ENCODE assay signal across 9 mouse cellular contexts in genomic region chr2:155504440-155505355, GRCm38 (mm10). TPM values are rescaled to one million over a fixed set of nuclear protein-coding genes. Genes with fewer than 3 reads are reported as not detected.
DNase-seq lines count a peak whose midpoint lies in the region; ATAC-seq and TF ChIP-seq lines count a peak whose summit lies in the region.
"Had no signal": no experiment of that assay in that cellular context is flagged by ENCODE, and none has a peak within 500 bp of the region (broad histone marks: within the 10 kb centered on the region; RNA-seq: fewer than 3 reads in every experiment).

No protein-coding gene starts in this region.

- H3K4me1 ChIP-seq in forebrain, embryonic 14.5 days (ENCODE audit: control insufficient read depth, insufficient read depth, low read length) = no peaks in the 10 kb centered on the region
- 0 out of 2 replicates have a peak, but pooled peaks cover 7% of the 10 kb centered on the region for H3K4me1 ChIP-seq in forebrain, postnatal 0 days (ENCODE audit: insufficient read depth)
- peaks cover 13% of the 10 kb centered on the region for H3K4me1 ChIP-seq in midbrain, embryonic 10.5 days
- no peaks in the 10 kb centered on the region; the same call in 1 of the 2 replicates for H3K4me1 ChIP-seq in midbrain, embryonic 11.5 days (ENCODE audit: control insufficient read depth, insufficient read depth, low read length)
- peaks cover 7% of the 10 kb centered on the region for H3K4me1 ChIP-seq in embryonic facial prominence, embryonic 15.5 days
- no peaks in the 10 kb centered on the region for H3K4me1 ChIP-seq in midbrain, postnatal 0 days (ENCODE audit: insufficient read depth, low read length)

- H3K9ac ChIP-seq in forebrain, embryonic 14.5 days (ENCODE audit: low read length) = no peak overlapping the region
- no peak overlapping the region for H3K9ac ChIP-seq in forebrain, postnatal 0 days
- no peak overlapping the region for H3K9ac ChIP-seq in midbrain, embryonic 11.5 days (ENCODE audit: low read length)
- no peak overlapping the region for H3K9ac ChIP-seq in embryonic facial prominence, embryonic 15.5 days
- no peak overlapping the region for H3K9ac ChIP-seq in midbrain, postnatal 0 days (replicated peaks; ENCODE audit: low read length, poor library complexity, severe bottlenecking)

- no peak overlapping the region for H3K4me2 ChIP-seq in forebrain, embryonic 14.5 days (ENCODE audit: low read length)
- no peak overlapping the region for H3K4me2 ChIP-seq in forebrain, postnatal 0 days (ENCODE audit: low read depth)
- H3K4me2 ChIP-seq in midbrain, embryonic 11.5 days = no peak overlapping the region
- 0 out of 2 replicates have a peak overlapping the region, but pooled peaks have one; percentile 4 for H3K4me2 ChIP-seq in embryonic facial prominence, embryonic 15.5 days (replicated peaks)
- H3K4me2 ChIP-seq in midbrain, postnatal 0 days (ENCODE audit: low read depth, low read length, poor library complexity, severe bottlenecking) = no peak overlapping the region

- no peaks in the 10 kb centered on the region for H3K27me3 ChIP-seq in forebrain, embryonic 14.5 days (replicated peaks; ENCODE audit: control insufficient read depth, insufficient read depth, low read length)
- no peaks in the 10 kb centered on the region for H3K27me3 ChIP-seq in forebrain, postnatal 0 days (ENCODE audit: insufficient read depth, low read length)
- no peaks in the 10 kb centered on the region for H3K27me3 ChIP-seq in midbrain, embryonic 10.5 days (ENCODE audit: low read depth, poor library complexity, severe bottlenecking)
- no peaks in the 10 kb centered on the region for H3K27me3 ChIP-seq in midbrain, embryonic 11.5 days (ENCODE audit: control insufficient read depth, insufficient read depth, low read length)
- H3K27me3 ChIP-seq in embryonic facial prominence, embryonic 15.5 days = no peaks in the 10 kb centered on the region
- H3K27me3 ChIP-seq in midbrain, postnatal 0 days (ENCODE audit: insufficient read depth, low read length) = no peaks in the 10 kb centered on the region

- H3K9me3 ChIP-seq in forebrain, embryonic 14.5 days (replicated peaks; ENCODE audit: control insufficient read depth, low read length) = no peaks in the 10 kb centered on the region
- H3K9me3 ChIP-seq in forebrain, postnatal 0 days (ENCODE audit: low read length) = no peaks in the 10 kb centered on the region
- no peaks in the 10 kb centered on the region for H3K9me3 ChIP-seq in midbrain, embryonic 10.5 days (replicated peaks)
- H3K9me3 ChIP-seq in midbrain, embryonic 11.5 days (ENCODE audit: control insufficient read depth, low read length) = no peaks in the 10 kb centered on the region
- H3K9me3 ChIP-seq in embryonic facial prominence, embryonic 15.5 days (replicated peaks) = no peaks in the 10 kb centered on the region
- H3K9me3 ChIP-seq in midbrain, postnatal 0 days (ENCODE audit: low read length) = no peaks in the 10 kb centered on the region

- peak; percentile 59 for DNase-seq in forebrain, embryonic 14.5 days (ENCODE audit: low spot score)
- DNase-seq in forebrain, postnatal 0 days = no peak
- peak; percentile 1 for DNase-seq in midbrain, embryonic 10.5 days (ENCODE audit: low spot score)
- no peak for DNase-seq in midbrain, embryonic 11.5 days (ENCODE audit: low spot score, missing footprints)
- DNase-seq in midbrain, postnatal 0 days (ENCODE audit: low spot score) = peak; percentile 28
- DNase-seq in frontal cortex, postnatal 25 days (ENCODE audit: low spot score in 2 of 2) = no peak
- DNase-seq in T-cell, adult 2 months (ENCODE audit: low spot score) = no peak

- ATAC-seq in forebrain, embryonic 14.5 days = 0 out of 2 replicates have a peak, but pooled peaks have one; percentile 29
- no peak for ATAC-seq in forebrain, postnatal 0 days
- no peak for ATAC-seq in midbrain, embryonic 11.5 days (ENCODE audit: low FRiP score)
- ATAC-seq in embryonic facial prominence, embryonic 15.5 days (ENCODE audit: insufficient number of reproducible peaks, low FRiP score, low TSS enrichment, low read depth) = peak; percentile 69
- ATAC-seq in midbrain, postnatal 0 days (ENCODE audit: low FRiP score) = no peak
- ATAC-seq: intestine, postnatal 0 days had no signal

- no peak for TF ChIP-seq CTCF in forebrain, postnatal 0 days (IDR thresholded peaks at IDR 0.05; ENCODE audit: low read depth)
- no peak for TF ChIP-seq CTCF in midbrain, postnatal 0 days (IDR thresholded peaks at IDR 0.05)

- no peak overlapping the region for H3K27ac ChIP-seq in forebrain, embryonic 14.5 days (ENCODE audit: low read depth, low read length)
- H3K27ac ChIP-seq in forebrain, postnatal 0 days (ENCODE audit: low read depth, low read length) = no peak overlapping the region
- H3K27ac ChIP-seq in midbrain, embryonic 10.5 days (replicated peaks) = no peak overlapping the region
- no peak overlapping the region for H3K27ac ChIP-seq in midbrain, embryonic 11.5 days (ENCODE audit: low read depth, low read length)
- no peak overlapping the region for H3K27ac ChIP-seq in embryonic facial prominence, embryonic 15.5 days (replicated peaks)
- no peak overlapping the region for H3K27ac ChIP-seq in midbrain, postnatal 0 days (ENCODE audit: low read depth, low read length)

- WGBS in forebrain, embryonic 14.5 days = 42% methylated on average over 13 of the region's 13 CpGs
- 44% methylated on average over 13 of the region's 13 CpGs for WGBS in forebrain, postnatal 0 days
- 69% methylated on average over 13 of the region's 13 CpGs for WGBS in midbrain, embryonic 10.5 days
- WGBS in midbrain, embryonic 11.5 days = 65% methylated on average over 13 of the region's 13 CpGs
- WGBS in embryonic facial prominence, embryonic 15.5 days = 43% methylated on average over 13 of the region's 13 CpGs
- WGBS in midbrain, postnatal 0 days = 42% methylated on average over 13 of the region's 13 CpGs

- H3K4me3 ChIP-seq in forebrain, embryonic 14.5 days (ENCODE audit: low read depth, low read length) = no peak overlapping the region
- H3K4me3 ChIP-seq in forebrain, postnatal 0 days (ENCODE audit: low read depth, low read length) = no peak overlapping the region
- H3K4me3 ChIP-seq in midbrain, embryonic 10.5 days = no peak overlapping the region
- H3K4me3 ChIP-seq in midbrain, embryonic 11.5 days (ENCODE audit: low read depth, low read length) = no peak overlapping the region
- H3K4me3 ChIP-seq in embryonic facial prominence, embryonic 15.5 days (replicated peaks) = no peak overlapping the region
- no peak overlapping the region for H3K4me3 ChIP-seq in midbrain, postnatal 0 days (ENCODE audit: low read depth, low read length)

- H3K36me3 ChIP-seq in forebrain, embryonic 14.5 days (ENCODE audit: control insufficient read depth, insufficient read depth, low read length) = peaks cover 22% of the 10 kb centered on the region
- H3K36me3 ChIP-seq in forebrain, postnatal 0 days (ENCODE audit: insufficient read depth) = peaks cover 49% of the 10 kb centered on the region
- H3K36me3 ChIP-seq in midbrain, embryonic 10.5 days = peaks cover 26% of the 10 kb centered on the region
- no peaks in the 10 kb centered on the region for H3K36me3 ChIP-seq in midbrain, embryonic 11.5 days (ENCODE audit: control insufficient read depth, insufficient read depth, low read length)
- H3K36me3 ChIP-seq in embryonic facial prominence, embryonic 15.5 days = no peaks in the 10 kb centered on the region
- peaks cover 37% of the 10 kb centered on the region for H3K36me3 ChIP-seq in midbrain, postnatal 0 days (ENCODE audit: insufficient read depth, low read length)

RNA-seq across cellular contexts. Expression of gene Acss2, which starts 13.1 kb away (rescaled TPM):
- polyA plus RNA-seq in forebrain, embryonic 14.5 days (2014; fragmentation: Nextera tagmentation; extraction: Ambion mirVana) = 17.5 TPM in 2 replicates
- 25.5 and 27.7 TPM in 2 replicates for total RNA-seq in forebrain, postnatal 0 days (2014; rRNA removed)
- 13.3 and 16.3 TPM in 2 replicates for polyA plus RNA-seq in forebrain, postnatal 0 days (2015; fragmentation: Nextera tagmentation; extraction: Ambion mirVana)
- 15.9 and 20.3 TPM in 2 replicates for polyA plus RNA-seq in midbrain, embryonic 10.5 days (2016; fragmentation: Nextera tagmentation; extraction: Ambion mirVana)
- 21.9 and 23.1 TPM in 2 replicates for polyA plus RNA-seq in midbrain, embryonic 11.5 days (2014; fragmentation: Nextera tagmentation; extraction: Ambion mirVana)
- polyA plus RNA-seq in embryonic facial prominence, embryonic 15.5 days (2015; fragmentation: Nextera tagmentation; extraction: Ambion mirVana) = 14.5 and 14.9 TPM in 2 replicates
- total RNA-seq in midbrain, postnatal 0 days (2014; rRNA removed) = 25.3 and 38.0 TPM in 2 replicates
- polyA plus RNA-seq in midbrain, postnatal 0 days (2015; fragmentation: Nextera tagmentation; extraction: Ambion mirVana) = 18.6 and 19.4 TPM in 2 replicates

RNA-seq across cellular contexts. Expression of gene Ggt7, which starts 13.3 kb away (rescaled TPM):
- polyA plus RNA-seq in forebrain, embryonic 14.5 days (2014; fragmentation: Nextera tagmentation; extraction: Ambion mirVana) = 18.8 and 25.6 TPM in 2 replicates
- 131 and 137 TPM in 2 replicates for total RNA-seq in forebrain, postnatal 0 days (2014; rRNA removed)
- polyA plus RNA-seq in forebrain, postnatal 0 days (2015; fragmentation: Nextera tagmentation; extraction: Ambion mirVana) = 78.5 and 85.3 TPM in 2 replicates
- polyA plus RNA-seq in midbrain, embryonic 10.5 days (2016; fragmentation: Nextera tagmentation; extraction: Ambion mirVana) = 16.0 and 25.2 TPM in 2 replicates
- 10.3 and 12.9 TPM in 2 replicates for polyA plus RNA-seq in midbrain, embryonic 11.5 days (2014; fragmentation: Nextera tagmentation; extraction: Ambion mirVana)
- 13.5 and 17.8 TPM in 2 replicates for polyA plus RNA-seq in embryonic facial prominence, embryonic 15.5 days (2015; fragmentation: Nextera tagmentation; extraction: Ambion mirVana)
- total RNA-seq in midbrain, postnatal 0 days (2014; rRNA removed) = 167 and 203 TPM in 2 replicates
- polyA plus RNA-seq in midbrain, postnatal 0 days (2015; fragmentation: Nextera tagmentation; extraction: Ambion mirVana) = 110 and 112 TPM in 2 replicates

RNA-seq across cellular contexts. Expression of gene Ncoa6, which starts 31.0 kb away (rescaled TPM):
- 29.9 and 30.8 TPM in 2 replicates for polyA plus RNA-seq in forebrain, embryonic 14.5 days (2014; fragmentation: Nextera tagmentation; extraction: Ambion mirVana)
- 32.4 and 45.8 TPM in 2 replicates for total RNA-seq in forebrain, postnatal 0 days (2014; rRNA removed)
- 23.5 and 26.8 TPM in 2 replicates for polyA plus RNA-seq in forebrain, postnatal 0 days (2015; fragmentation: Nextera tagmentation; extraction: Ambion mirVana)
- polyA plus RNA-seq in midbrain, embryonic 10.5 days (2016; fragmentation: Nextera tagmentation; extraction: Ambion mirVana) = 20.8 and 22.3 TPM in 2 replicates
- polyA plus RNA-seq in midbrain, embryonic 11.5 days (2014; fragmentation: Nextera tagmentation; extraction: Ambion mirVana) = 33.5 and 33.6 TPM in 2 replicates
- 16.9 and 19.9 TPM in 2 replicates for polyA plus RNA-seq in embryonic facial prominence, embryonic 15.5 days (2015; fragmentation: Nextera tagmentation; extraction: Ambion mirVana)
- 50.5 and 73.1 TPM in 2 replicates for total RNA-seq in midbrain, postnatal 0 days (2014; rRNA removed)
- 23.3 and 32.1 TPM in 2 replicates for polyA plus RNA-seq in midbrain, postnatal 0 days (2015; fragmentation: Nextera tagmentation; extraction: Ambion mirVana)

Comparison
In these comparisons a context has a peak if more than half of its experiments do, and no peak if none do; other contexts are left out.
1. ATAC-seq: peak in forebrain, embryonic 14.5 days (single experiment) and embryonic facial prominence, embryonic 15.5 days (single experiment); none in forebrain, postnatal 0 days (single experiment), midbrain, embryonic 11.5 days (single experiment) and midbrain, postnatal 0 days (single experiment).
2. DNase-seq: peak in forebrain, embryonic 14.5 days (single experiment), midbrain, embryonic 10.5 days (single experiment) and midbrain, postnatal 0 days (single experiment); none in forebrain, postnatal 0 days (single experiment), midbrain, embryonic 11.5 days (single experiment), frontal cortex, postnatal 25 days (0 of 2) and T-cell, adult 2 months (single experiment).